Mouse (Mus musculus) layer of hippocampus, postnatal 36 days (tissue): ENCODE results near the gene Wbp1l. TPM values are rescaled to one million over a fixed set of nuclear protein-coding genes. Genes with fewer than 3 reads are reported as not detected.

ENCODE experiments used
- DNase-seq, 2 experiments: peaks; one replicate each; pipeline ENCODE4 v3.0.0; 2022
- total RNA-seq, 2 experiments: library from RNA; stranded (reverse); gene quantifications; 2 replicates each; pipeline ENCODE4 v1.2.3; 2021

Wbp1l gene
- total RNA-seq, 2 experiments from 2014 or later: 39.9 to 40.8 TPM

- DNase-seq: no peak
Observed at GRCm38 (mm10) chr19:46706540-46707295, 107.8 kb downstream of the Wbp1l start.

Other genes with a start within 250 kb of the Wbp1l start
- 1 to 10 TPM; 1.1 to 1.2 TPM for gene 2310034G01Rik, start 248.8 kb upstream of the Wbp1l start, total RNA-seq
- 100 to 1,000 TPM; 180 to 188 TPM for gene Actr1a, start 203.3 kb upstream of the Wbp1l start, total RNA-seq
- gene Sufu, start 202.2 kb upstream of the Wbp1l start, total RNA-seq: 10 to 100 TPM; 18.3 to 22.6 TPM
- gene Trim8, start 97.4 kb upstream of the Wbp1l start, total RNA-seq: 100 to 1,000 TPM; 105 TPM
- 100 to 1,000 TPM; 123 to 126 TPM for gene Arl3, start 25.9 kb upstream of the Wbp1l start, total RNA-seq
- 1 to 10 TPM; 4.9 to 8.5 TPM for gene Sfxn2, start 25.7 kb upstream of the Wbp1l start, total RNA-seq
- not detected for gene Cyp17a1, start 74.1 kb downstream of the Wbp1l start, total RNA-seq
- 10 to 100 TPM; 20.6 to 22.0 TPM for gene Borcs7, start 90.8 kb downstream of the Wbp1l start, total RNA-seq
- 10 to 100 TPM; 21.3 to 22.4 TPM for gene As3mt, start 108.4 kb downstream of the Wbp1l start, total RNA-seq
- gene Cnnm2, start 162.5 kb downstream of the Wbp1l start, total RNA-seq: 10 to 100 TPM; 36.6 to 39.8 TPM